Mouse (Mus musculus) mesoderm, embryonic 11.5 days (tissue): ENCODE measurements at regions not wholly inside any gene's neighbourhood (a gene's known extent, or its start where the extent isn't known, plus 50 kb on each side); places are given as distances from the start of the nearest gene placed in this dataset.

Experiments used
- DNase-seq: peaks from one replicate; pipeline ENCODE4 v3.0.0-alpha.2; 2012; ENCODE audit warnings: low read depth, low spot score

DNA sequence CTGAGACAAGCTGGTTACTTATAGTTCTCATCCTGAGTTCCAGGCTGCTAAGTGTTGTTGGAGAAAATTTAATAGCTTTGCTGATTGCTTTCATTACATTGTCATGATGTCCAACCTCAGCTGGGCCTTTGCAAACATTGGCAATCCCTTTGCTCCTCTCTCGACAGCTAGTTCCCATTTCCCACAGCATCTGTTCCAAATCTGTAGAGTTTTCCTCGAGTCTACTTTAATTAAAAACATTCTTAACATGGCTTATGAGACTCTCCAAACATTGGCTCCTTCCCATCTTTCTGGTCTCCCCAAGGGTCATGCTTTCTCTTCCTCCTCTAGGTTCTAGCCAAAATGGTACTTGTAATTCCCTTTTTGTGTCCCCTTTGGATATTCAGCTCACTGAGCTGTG lies 672.6 kb upstream of the Gm8797 start:
- no peak for DNase-seq

DNA sequence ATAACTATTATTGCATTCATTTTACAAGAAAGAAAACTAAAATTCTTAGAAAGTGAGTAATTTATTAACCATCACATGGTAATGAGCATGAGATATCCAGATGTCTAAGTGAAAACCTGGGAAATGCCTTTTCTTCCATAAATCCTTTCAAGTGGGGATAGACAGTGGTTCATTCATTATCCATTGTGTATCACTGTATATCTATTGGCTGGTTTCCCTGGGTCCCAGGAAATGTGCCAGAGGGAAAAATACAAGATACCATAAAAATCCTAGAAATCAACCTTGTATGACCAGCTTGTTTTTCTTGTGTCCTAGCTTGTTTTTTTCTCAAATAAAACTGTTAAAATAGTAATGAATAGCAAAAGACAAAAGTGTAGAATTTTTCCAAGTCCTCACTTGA lies 663.9 kb upstream of the Gm8797 start:
- no peak for DNase-seq

- DNase-seq: no peak
These were observed 661.7 kb upstream of the Gm8797 start for GRCm38 (mm10) chr3:5088867-5089266.

GRCm38 (mm10) chr3:5089393-5090010 lies 661.1 kb upstream of the Gm8797 start:
- DNase-seq: no peak

- peak; percentile 69 for DNase-seq
These were observed 660.3 kb upstream of the Gm8797 start for GRCm38 (mm10) chr3:5090108-5090869.

GRCm38 (mm10) chr3:5090987-5091386 lies 659.6 kb upstream of the Gm8797 start:
- DNase-seq: no peak
